Comparison of ENCODE assay signal across 18 mouse cellular contexts in the genomic region with DNA sequence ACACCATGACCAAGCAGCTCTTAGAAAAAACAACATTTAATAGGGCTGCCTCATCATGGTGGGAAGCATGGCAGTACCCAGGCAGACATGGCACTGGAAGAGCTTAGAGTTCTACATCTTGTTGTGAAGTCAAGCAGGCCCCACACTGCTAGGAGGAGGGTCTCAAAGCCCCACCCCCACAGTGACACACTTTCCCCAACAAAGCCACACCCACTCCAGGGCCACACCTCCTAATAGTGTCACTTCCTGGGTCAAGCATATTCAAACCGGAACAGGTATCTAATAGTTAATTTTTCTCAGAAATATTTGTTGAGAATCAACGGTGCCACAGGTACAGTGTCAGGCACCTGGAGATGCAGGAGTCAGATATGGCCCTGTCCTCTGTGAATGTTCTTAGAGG.
"Had no signal": no experiment of that assay in that cellular context is flagged by ENCODE, and none has a peak within 500 bp of the region (broad histone marks: within the 10 kb centered on the region; RNA-seq: fewer than 3 reads in every experiment).

No protein-coding gene starts in this region.

- H3K4me1 ChIP-seq: midbrain, embryonic 12.5 days; neural tube, embryonic 13.5 days; neural tube, embryonic 15.5 days had no signal

- H3K27me3 ChIP-seq: midbrain, embryonic 12.5 days; neural tube, embryonic 13.5 days; neural tube, embryonic 15.5 days had no signal

- H3K9ac ChIP-seq: lung, embryonic 14.5 days; midbrain, embryonic 12.5 days; neural tube, embryonic 13.5 days; neural tube, embryonic 15.5 days had no signal

- H3K4me2 ChIP-seq: lung, embryonic 14.5 days; midbrain, embryonic 12.5 days; neural tube, embryonic 13.5 days; neural tube, embryonic 15.5 days had no signal

- DNase-seq: lung, adult 18-20 months; lung, embryonic 14.5 days; lung, postnatal 10 days; lung, postnatal 4 days; midbrain, embryonic 14.5 days; retina, postnatal 1 day; right cerebral cortex, adult 18-20 months; right cerebral cortex, postnatal 25 days; right cerebral cortex, postnatal 4 days; spleen, adult 18-20 months; thymus, adult 18-20 months; thymus, postnatal 14 days; thymus, postnatal 36 days had no signal

- H3K36me3 ChIP-seq: midbrain, embryonic 10.5 days; midbrain, embryonic 12.5 days; neural tube, embryonic 13.5 days; neural tube, embryonic 15.5 days had no signal

- H3K27ac ChIP-seq: midbrain, embryonic 10.5 days; midbrain, embryonic 12.5 days; neural tube, embryonic 13.5 days; neural tube, embryonic 15.5 days had no signal

- H3K4me3 ChIP-seq: midbrain, embryonic 10.5 days; midbrain, embryonic 12.5 days; myocyte; neural tube, embryonic 13.5 days; neural tube, embryonic 15.5 days had no signal

- H3K9me3 ChIP-seq: midbrain, embryonic 10.5 days; midbrain, embryonic 12.5 days; neural tube, embryonic 13.5 days; neural tube, embryonic 15.5 days had no signal
